Mouse (Mus musculus) ES-E14 (cell line): ENCODE measurements around the gene Mpdu1.

Experiments used
- CHD2 ChIP-seq: IDR thresholded peaks from 2 replicates; pipeline ENCODE4 v1.6.1; 2014; ENCODE audit warnings: mild to moderate bottlenecking, low read depth, low read length, inconsistent platforms
- HCFC1 ChIP-seq: IDR thresholded peaks from 2 replicates; pipeline ENCODE4 v1.6.1; 2012; ENCODE audit warnings: low read length, inconsistent platforms, borderline replicate concordance; ENCODE audit not compliant: insufficient read depth
- MAFK ChIP-seq: IDR thresholded peaks from 2 replicates; pipeline ENCODE4 v1.6.1; 2014; ENCODE audit warnings: mild to moderate bottlenecking, low read depth, low read length, inconsistent platforms; ENCODE audit not compliant: insufficient read depth
- ZC3H11A ChIP-seq: IDR thresholded peaks from 2 replicates; pipeline ENCODE4 v1.6.1; 2012; ENCODE audit warnings: low read depth, mild to moderate bottlenecking, inconsistent platforms, low read length, borderline replicate concordance
- ZNF384 ChIP-seq: IDR thresholded peaks from 2 replicates; pipeline ENCODE4 v1.6.1; 2012; ENCODE audit warnings: low read depth, low read length, inconsistent platforms

- TF ChIP-seq ZNF384 (no peak), HCFC1 (no peak), MAFK (no peak), ZC3H11A (no peak), CHD2 (no peak)
These were observed 23.2 kb upstream of the Mpdu1 start, which contains the start of gene Tnfsf13 for GRCm38 (mm10) chr11:69685526-69686148.
